Mouse (Mus musculus) G1E (cell line): ENCODE data around the gene Pgpep1l.

Experiments
- CTCF ChIP-seq: IDR thresholded peaks from 2 replicates; pipeline ENCODE4 v1.5.1; 2012; ENCODE audit warnings: low read depth, low read length, inconsistent platforms, mixed read lengths
- GATA1 ChIP-seq: IDR thresholded peaks from 2 replicates; pipeline ENCODE4 v1.6.1; 2012; ENCODE audit warnings: borderline replicate concordance, low read length, inconsistent platforms, mixed read lengths
- GATA2 ChIP-seq: IDR thresholded peaks from 2 replicates; pipeline ENCODE4 v1.6.1; 2012; ENCODE audit warnings: low read depth, low read length, inconsistent platforms, borderline replicate concordance
- POLR2AphosphoS5 ChIP-seq: IDR thresholded peaks from 2 replicates; pipeline ENCODE4 v1.6.1; 2012; ENCODE audit warnings: low read depth, low read length, inconsistent platforms; ENCODE audit not compliant: insufficient replicate concordance
- TAL1 ChIP-seq: conservative IDR thresholded peaks from 2 replicates; pipeline ENCODE4 v1.6.1; 2012; ENCODE audit warnings: low read depth, low read length, inconsistent platforms, mixed read lengths

GRCm38 (mm10) chr7:68230831-68231230 is 33.2 kb downstream of the Pgpep1l start:
- TF ChIP-seq POLR2AphosphoS5 = no peak
- TF ChIP-seq CTCF = no peak
- TF ChIP-seq GATA1 = no peak
- TF ChIP-seq TAL1 = no peak
- TF ChIP-seq GATA2 = no peak
